In genomic region chr4:133468080-133468479, GRCm38 (mm10) we compare ENCODE assay signal across 8 mouse cellular contexts. TPM values are rescaled to one million over a fixed set of nuclear protein-coding genes. Genes with fewer than 3 reads are reported as not detected.
DNase-seq lines count a peak whose midpoint lies in the region; ATAC-seq lines count a peak whose summit lies in the region.

No protein-coding gene starts in this region.

- peak overlapping the region; percentile 45 for H3K4me3 ChIP-seq in hindbrain, embryonic 13.5 days

- DNase-seq in NIH3T3 (ENCODE audit: low read depth): peak; percentile 74
- peak; percentile 78 for DNase-seq in cerebellum, adult 9-10 months
- DNase-seq in frontal cortex, postnatal 25 days (ENCODE audit: low spot score in 2 of 2): peak; percentile 38 to 57
- DNase-seq in left cerebral cortex, adult 11 months (ENCODE audit: low spot score): peak; percentile 45
- peak; percentile 90 for DNase-seq in lung, postnatal 36 days
- DNase-seq in retina, postnatal 7 days (ENCODE audit: low read depth, low spot score): peak; percentile 66
- peak; percentile 44 for DNase-seq in urinary bladder, postnatal 10 days (ENCODE audit: low spot score)

- ATAC-seq in hindbrain, embryonic 13.5 days (ENCODE audit: low FRiP score): no peak

- H3K36me3 ChIP-seq in hindbrain, embryonic 13.5 days: no peaks in the 10 kb centered on the region

- H3K4me2 ChIP-seq in hindbrain, embryonic 13.5 days: peak overlapping the region; percentile 91

- WGBS in hindbrain, embryonic 13.5 days: 0% methylated on average over 27 of the region's 27 CpGs

- H3K27me3 ChIP-seq in hindbrain, embryonic 13.5 days: peaks cover 29% of the 10 kb centered on the region

- no peaks in the 10 kb centered on the region for H3K9me3 ChIP-seq in hindbrain, embryonic 13.5 days

- no peak overlapping the region for H3K27ac ChIP-seq in hindbrain, embryonic 13.5 days

- peak overlapping the region; percentile 70 for H3K9ac ChIP-seq in hindbrain, embryonic 13.5 days

- peaks cover 15% of the 10 kb centered on the region for H3K4me1 ChIP-seq in hindbrain, embryonic 13.5 days (replicated peaks)

RNA-seq across cellular contexts. Expression of gene Tent5b, which starts 11.9 kb away (rescaled TPM):
- 0.13 and 0.30 TPM in 2 replicates for polyA plus RNA-seq in hindbrain, embryonic 13.5 days (2015; fragmentation: Nextera tagmentation; extraction: Ambion mirVana)

RNA-seq across cellular contexts. Expression of gene Trnp1, which starts 30.3 kb away (rescaled TPM):
- polyA plus RNA-seq in hindbrain, embryonic 13.5 days (2015; fragmentation: Nextera tagmentation; extraction: Ambion mirVana): 2.8 and 3.9 TPM in 2 replicates

RNA-seq across cellular contexts. Expression of gene Kdf1, which starts 50.7 kb away (rescaled TPM):
- 0.30 and 0.39 TPM in 2 replicates for polyA plus RNA-seq in hindbrain, embryonic 13.5 days (2015; fragmentation: Nextera tagmentation; extraction: Ambion mirVana)
